Mouse (Mus musculus) ES-Bruce4 (cell line): ENCODE measurements around the gene Ubl7.

Experiments used
- CTCF ChIP-seq: IDR thresholded peaks from one replicate; pipeline ENCODE4 v1.8.1; 2011; ENCODE audit warnings: low read depth, low read length
- POLR2A ChIP-seq: IDR thresholded peaks from one replicate; pipeline ENCODE4 v1.8.1; 2011; ENCODE audit warnings: low read length; ENCODE audit not compliant: insufficient read depth

DNA sequence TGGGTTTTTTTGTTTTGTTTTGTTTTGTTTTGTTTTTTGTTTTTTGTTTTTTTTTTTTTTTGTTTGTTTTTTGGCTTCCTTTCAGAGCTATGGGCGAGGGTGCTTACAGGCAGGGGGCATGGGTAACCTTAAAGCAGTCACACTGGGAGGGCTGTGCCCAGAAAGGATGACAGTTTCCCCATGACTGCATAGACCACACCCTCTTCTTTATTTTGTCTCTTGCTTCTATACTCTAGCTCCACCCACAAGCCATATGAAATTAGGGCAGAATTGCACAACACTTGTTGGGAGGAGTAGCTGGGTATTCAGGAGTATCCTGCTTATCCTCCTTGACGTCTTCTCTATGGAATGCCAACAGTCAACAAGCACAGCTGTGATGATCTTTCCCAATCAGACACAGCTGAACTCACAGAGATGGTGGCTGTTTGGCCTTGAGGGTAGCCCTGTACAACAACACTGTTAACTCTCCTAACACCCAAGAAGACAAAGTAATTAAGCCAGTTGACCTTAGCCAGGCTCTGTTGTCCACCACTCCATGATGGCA is 40.4 kb upstream of the Ubl7 start:
- no peak for TF ChIP-seq POLR2A
- no peak for TF ChIP-seq CTCF
